Mouse (Mus musculus) olfactory bulb, adult 2 months (tissue): ENCODE data around the gene Pold2.

Source experiments
- CTCF ChIP-seq: fragments of 200-500 bp; IDR thresholded peaks from 2 replicates; pipeline ENCODE4 v1.5.1; 2012; ENCODE audit warnings: low read depth, mild to moderate bottlenecking, low read length, moderate library complexity; ENCODE audit not compliant: insufficient read depth
- POLR2A ChIP-seq: fragments of 200-500 bp; IDR thresholded peaks from 2 replicates; pipeline ENCODE4 v1.6.1; 2012; ENCODE audit warnings: mild to moderate bottlenecking, low read depth, low read length, moderate library complexity; ENCODE audit not compliant: insufficient read depth

DNA sequence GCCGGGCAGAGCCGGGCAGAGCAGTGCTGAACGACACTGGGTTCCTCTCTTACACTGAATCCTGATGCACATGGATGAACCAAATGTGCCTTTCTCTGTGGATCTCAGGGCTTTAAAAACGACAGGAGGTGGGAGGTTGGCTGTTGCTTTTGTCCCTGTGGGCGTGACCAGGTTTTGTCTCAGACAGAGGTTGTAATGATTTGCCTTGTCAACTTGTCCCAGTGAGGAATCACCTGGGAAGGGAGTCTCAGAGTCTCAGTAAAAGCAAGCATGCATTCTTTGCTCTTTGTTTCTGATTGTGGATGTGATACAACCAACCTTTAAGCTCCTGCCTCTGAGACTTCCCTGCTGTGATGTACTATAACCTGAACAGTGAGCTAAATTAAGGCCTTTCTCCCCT, 29.0 kb upstream of the Pold2 start:
- TF ChIP-seq POLR2A, result no peak
- no peak for TF ChIP-seq CTCF
